In genomic region chr14:124191913-124192814, GRCm38 (mm10) we compare ENCODE assay signal across 9 mouse cellular contexts.
DNase-seq lines count a peak whose midpoint lies in the region; ATAC-seq lines count a peak whose summit lies in the region.
"Had no signal": no experiment of that assay in that cellular context is flagged by ENCODE, and none has a peak within 500 bp of the region (broad histone marks: within the 10 kb centered on the region; RNA-seq: fewer than 3 reads in every experiment).

No protein-coding gene starts in this region.

- H3K9ac ChIP-seq in kidney, embryonic 14.5 days (ENCODE audit: low read depth, low read length), result no peak overlapping the region
- H3K9ac ChIP-seq in forebrain, embryonic 15.5 days (replicated peaks), result peak overlapping the region; percentile 68
- no peak overlapping the region for H3K9ac ChIP-seq in intestine, embryonic 14.5 days (ENCODE audit: low read length)
- H3K9ac ChIP-seq in limb, embryonic 11.5 days (ENCODE audit: low read length), result no peak overlapping the region

- H3K4me2 ChIP-seq in kidney, embryonic 14.5 days (replicated peaks; ENCODE audit: low read depth, low read length), result peak overlapping the region; percentile 40
- peak overlapping the region; percentile 96 for H3K4me2 ChIP-seq in forebrain, embryonic 15.5 days (replicated peaks)
- peak overlapping the region; percentile 49 for H3K4me2 ChIP-seq in intestine, embryonic 14.5 days (ENCODE audit: low read length)
- H3K4me2 ChIP-seq in limb, embryonic 11.5 days (ENCODE audit: low read depth, severe bottlenecking), result peak overlapping the region; percentile 43

- no peak for DNase-seq in kidney, adult 8-10 months
- DNase-seq in cerebellum, adult 11-12 months, result peak; percentile 73
- DNase-seq in intestine, embryonic 14.5 days (ENCODE audit: low spot score), result peak; percentile 66
- DNase-seq in limb, embryonic 11.5 days (ENCODE audit: low spot score), result peak; percentile 51
- DNase-seq in retina, postnatal 7 days (ENCODE audit: low read depth, low spot score), result peak; percentile 39

- ATAC-seq in kidney, embryonic 14.5 days (ENCODE audit: low FRiP score, low TSS enrichment), result peak; percentile 72
- ATAC-seq in forebrain, embryonic 15.5 days (replicated peaks), result peak; percentile 85
- peak; percentile 78; the same call in 1 of the 2 replicates for ATAC-seq in intestine, embryonic 14.5 days (replicated peaks; ENCODE audit: low FRiP score, low TSS enrichment, low read depth)
- peak; percentile 44; the same call in 1 of the 2 replicates for ATAC-seq in limb, embryonic 11.5 days (ENCODE audit: insufficient number of reproducible peaks, low FRiP score, low TSS enrichment, low read depth)
- no peak for ATAC-seq in erythroblast, adult 5-6 weeks (replicated peaks; ENCODE audit: low FRiP score, poor library complexity, severe bottlenecking)

- H3K27me3 ChIP-seq in kidney, embryonic 14.5 days (ENCODE audit: control insufficient read depth, insufficient read depth, low read length), result peaks cover 25% of the 10 kb centered on the region
- 0 out of 2 replicates have a peak, but pooled peaks cover 5% of the 10 kb centered on the region for H3K27me3 ChIP-seq in forebrain, embryonic 15.5 days
- H3K27me3 ChIP-seq in intestine, embryonic 14.5 days (replicated peaks; ENCODE audit: control insufficient read depth, insufficient read depth, low read length), result peaks cover 35% of the 10 kb centered on the region
- peaks cover 26% of the 10 kb centered on the region for H3K27me3 ChIP-seq in limb, embryonic 11.5 days (ENCODE audit: control insufficient read depth, insufficient read depth, low read length)
- H3K27me3 ChIP-seq: CH12.LX had no signal

- H3K9me3 ChIP-seq in kidney, embryonic 14.5 days (ENCODE audit: control insufficient read depth, low read length), result no peaks in the 10 kb centered on the region
- H3K9me3 ChIP-seq in forebrain, embryonic 15.5 days, result no peaks in the 10 kb centered on the region
- H3K9me3 ChIP-seq in intestine, embryonic 14.5 days (ENCODE audit: control insufficient read depth, low read length), result no peaks in the 10 kb centered on the region
- H3K9me3 ChIP-seq in limb, embryonic 11.5 days (ENCODE audit: control insufficient read depth, low read length), result no peaks in the 10 kb centered on the region

- under 1% methylated on average over 40 of the region's 42 CpGs for WGBS in kidney, embryonic 14.5 days
- under 1% methylated on average over 42 of the region's 42 CpGs for whole genome bisulfite sequencing in forebrain, embryonic 15.5 days
- 2% methylated on average over 42 of the region's 42 CpGs for WGBS in intestine, embryonic 14.5 days
- WGBS in limb, embryonic 11.5 days, result under 1% methylated on average over 42 of the region's 42 CpGs

- no peak overlapping the region for H3K27ac ChIP-seq in kidney, embryonic 14.5 days (ENCODE audit: low read depth, low read length)
- H3K27ac ChIP-seq in forebrain, embryonic 15.5 days (replicated peaks), result peak overlapping the region; percentile 74
- no peak overlapping the region for H3K27ac ChIP-seq in intestine, embryonic 14.5 days (ENCODE audit: low read depth)
- H3K27ac ChIP-seq in limb, embryonic 11.5 days (replicated peaks; ENCODE audit: low read depth, low read length), result no peak overlapping the region

- H3K4me1 ChIP-seq in kidney, embryonic 14.5 days (ENCODE audit: control insufficient read depth, insufficient read depth, low read length), result 0 out of 2 replicates have a peak, but pooled peaks cover 5% of the 10 kb centered on the region
- peaks cover 22% of the 10 kb centered on the region for H3K4me1 ChIP-seq in forebrain, embryonic 15.5 days
- H3K4me1 ChIP-seq in intestine, embryonic 14.5 days (replicated peaks; ENCODE audit: control insufficient read depth, insufficient read depth, low read length), result no peaks in the 10 kb centered on the region
- H3K4me1 ChIP-seq in limb, embryonic 11.5 days (ENCODE audit: control insufficient read depth, insufficient read depth, low read length), result no peaks in the 10 kb centered on the region

- H3K36me3 ChIP-seq in kidney, embryonic 14.5 days (ENCODE audit: control insufficient read depth, insufficient read depth, low read length), result no peaks in the 10 kb centered on the region
- H3K36me3 ChIP-seq in forebrain, embryonic 15.5 days, result no peaks in the 10 kb centered on the region
- no peaks in the 10 kb centered on the region for H3K36me3 ChIP-seq in intestine, embryonic 14.5 days (ENCODE audit: control insufficient read depth, insufficient read depth, low read length)
- H3K36me3 ChIP-seq in limb, embryonic 11.5 days (ENCODE audit: control insufficient read depth, insufficient read depth, low read length), result no peaks in the 10 kb centered on the region

- peak overlapping the region; percentile 26 for H3K4me3 ChIP-seq in kidney, embryonic 14.5 days (ENCODE audit: low read length)
- peak overlapping the region; percentile 60 for H3K4me3 ChIP-seq in forebrain, embryonic 15.5 days
- peak overlapping the region; percentile 20 for H3K4me3 ChIP-seq in intestine, embryonic 14.5 days (ENCODE audit: low read depth, low read length)
- H3K4me3 ChIP-seq in limb, embryonic 11.5 days (ENCODE audit: low read depth, low read length), result peak overlapping the region; percentile 14; the same call in 1 of the 2 replicates

Comparison
In these comparisons a context has a peak if more than half of its experiments do, and no peak if none do; other contexts are left out.
1. H3K4me2 ChIP-seq: peak in every context shown above with its lines; median percentile 96 in forebrain, embryonic 15.5 days; 49 in intestine, embryonic 14.5 days; 43 in limb, embryonic 11.5 days; 40 in kidney, embryonic 14.5 days.
2. DNase-seq: peak in cerebellum, adult 11-12 months (single experiment), intestine, embryonic 14.5 days (single experiment), limb, embryonic 11.5 days (single experiment) and retina, postnatal 7 days (single experiment); none in kidney, adult 8-10 months (0 of 2).
3. Peak in every context shown above with its lines, with median percentiles within 50 percentile points of each other: H3K4me3 ChIP-seq.